Mouse (Mus musculus) mouse trophoblast stem cell (cell line): ENCODE measurements around the gene Ccr10.
"Not testable (repeated sequence)": the region's sequence is repeated elsewhere in the genome, so short reads cannot be mapped to it uniquely, and the experiment has no call there.

Experiments used
- in situ Hi-C, 2 experiments: fragments of 300-500 bp; cut with MseI, MboI; formaldehyde crosslinking; loops; 2 replicates in 1 of 2; 3 replicates in 1 of 2; pipeline ENCODE4 v1.15.1; 2025

Ccr10 gene

DNA sequence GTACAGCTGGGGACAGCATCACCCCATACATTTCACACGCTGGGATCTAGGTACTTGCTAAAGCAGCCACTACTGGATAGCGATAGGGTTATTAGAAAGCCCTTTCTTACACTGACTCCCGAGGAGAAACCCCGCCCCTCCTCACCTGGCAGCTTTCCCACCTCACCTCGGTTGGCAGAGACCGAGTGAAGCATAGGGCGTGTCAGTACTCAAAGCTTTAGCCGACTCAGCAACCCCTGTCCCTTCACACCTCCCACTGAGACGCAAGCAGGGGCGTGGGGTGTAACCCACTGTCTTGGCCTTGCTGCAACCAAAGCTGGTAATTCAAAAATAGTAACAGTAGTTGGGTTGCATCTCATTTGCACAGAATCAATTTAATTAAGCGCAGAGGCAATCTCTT, 2.1 kb downstream of the Ccr10 start:
- in situ Hi-C loops, result no loop called here

DNA sequence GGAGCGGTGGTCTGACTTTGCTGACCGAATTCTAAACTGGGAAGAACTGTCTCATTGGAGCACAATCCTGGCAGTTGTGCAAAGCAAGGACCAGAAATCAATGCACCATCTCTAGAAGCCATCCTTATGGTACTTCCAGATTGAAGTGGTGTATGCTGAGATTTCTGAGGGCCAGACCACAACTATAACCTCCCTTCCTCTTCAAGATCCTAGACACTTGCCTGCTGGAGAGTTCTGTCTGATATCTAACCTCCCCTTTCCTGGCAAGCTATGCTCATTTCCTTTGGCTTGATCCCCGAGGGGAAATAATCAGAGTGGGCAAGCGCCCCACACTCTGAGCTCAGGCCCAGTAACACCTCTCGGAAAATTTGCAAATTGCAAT, 2.8 kb downstream of the Ccr10 start:
- in situ Hi-C loops, result no loop called here

DNA sequence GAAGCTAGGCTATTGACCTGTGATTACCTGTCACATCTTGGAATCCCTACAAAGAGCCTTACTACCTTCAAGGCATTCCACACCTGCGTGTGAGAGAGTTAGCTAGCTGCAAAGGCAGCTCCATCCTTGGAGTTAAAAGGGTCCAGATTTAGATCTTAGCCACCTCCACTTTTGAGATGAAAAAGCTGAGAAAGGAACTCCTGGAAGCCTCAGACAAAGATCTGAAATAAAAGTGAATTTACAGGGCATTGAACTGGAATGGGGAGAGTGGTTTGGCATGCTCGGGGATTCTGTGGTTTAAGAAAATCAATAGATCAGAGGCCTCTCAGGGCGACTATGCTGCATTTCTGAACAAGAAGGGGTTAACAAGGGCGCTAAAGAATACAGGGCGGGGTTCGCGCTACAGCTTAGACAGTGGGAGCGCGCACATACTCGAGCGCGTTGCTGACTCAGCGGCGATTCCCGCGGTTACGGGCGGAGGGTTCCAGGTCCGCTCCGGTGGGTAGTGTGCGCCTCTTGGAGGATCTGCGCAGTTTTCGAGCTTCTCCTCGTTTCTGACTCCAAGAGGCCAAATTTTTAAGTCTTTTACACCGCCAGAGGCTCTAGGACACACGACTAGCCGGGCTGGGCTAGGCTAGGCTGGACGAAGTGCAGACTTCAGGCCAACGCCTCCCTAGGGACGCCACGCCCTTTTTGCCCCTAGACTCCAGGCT, 3.4 kb downstream of the Ccr10 start:
- in situ Hi-C loops, result no loop called here

GRCm38 (mm10) chr11:101170811-101171610, 4.2 kb downstream of the Ccr10 start, which contains the start of gene Plekhh3:
Gene Plekhh3 (minus strand): TSS chr11:101171351.
- in situ Hi-C loops, result no loop called here

DNA sequence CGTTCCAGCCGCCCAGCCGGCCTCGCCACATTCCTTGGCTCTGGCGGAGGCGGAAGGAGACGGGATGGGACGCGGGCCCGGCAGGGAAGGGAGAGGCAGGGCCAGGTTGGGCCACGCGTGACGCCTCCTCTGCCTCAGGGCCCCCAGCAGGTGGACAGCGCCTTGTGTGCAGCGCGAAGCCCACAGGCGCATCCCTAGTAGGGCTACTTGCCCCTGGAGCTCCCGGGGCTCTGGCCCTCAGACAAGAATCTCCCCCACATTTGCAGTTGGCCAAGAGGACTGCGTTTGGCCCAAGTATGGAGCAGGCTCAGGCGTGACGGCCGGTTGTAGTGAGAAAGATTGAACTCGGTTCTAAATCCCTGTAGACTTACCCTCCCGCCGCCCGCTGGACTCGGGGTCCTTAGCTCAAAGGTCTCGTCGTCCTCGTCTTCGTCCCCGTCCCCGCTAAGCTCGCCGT, 4.9 kb downstream of the Ccr10 start, which contains the start of gene Cntnap1:
Gene Cntnap1, plus strand, starts transcription at position 170 of the 457 bp plus-strand sequence.
- in situ Hi-C loops, result no loop called here

DNA sequence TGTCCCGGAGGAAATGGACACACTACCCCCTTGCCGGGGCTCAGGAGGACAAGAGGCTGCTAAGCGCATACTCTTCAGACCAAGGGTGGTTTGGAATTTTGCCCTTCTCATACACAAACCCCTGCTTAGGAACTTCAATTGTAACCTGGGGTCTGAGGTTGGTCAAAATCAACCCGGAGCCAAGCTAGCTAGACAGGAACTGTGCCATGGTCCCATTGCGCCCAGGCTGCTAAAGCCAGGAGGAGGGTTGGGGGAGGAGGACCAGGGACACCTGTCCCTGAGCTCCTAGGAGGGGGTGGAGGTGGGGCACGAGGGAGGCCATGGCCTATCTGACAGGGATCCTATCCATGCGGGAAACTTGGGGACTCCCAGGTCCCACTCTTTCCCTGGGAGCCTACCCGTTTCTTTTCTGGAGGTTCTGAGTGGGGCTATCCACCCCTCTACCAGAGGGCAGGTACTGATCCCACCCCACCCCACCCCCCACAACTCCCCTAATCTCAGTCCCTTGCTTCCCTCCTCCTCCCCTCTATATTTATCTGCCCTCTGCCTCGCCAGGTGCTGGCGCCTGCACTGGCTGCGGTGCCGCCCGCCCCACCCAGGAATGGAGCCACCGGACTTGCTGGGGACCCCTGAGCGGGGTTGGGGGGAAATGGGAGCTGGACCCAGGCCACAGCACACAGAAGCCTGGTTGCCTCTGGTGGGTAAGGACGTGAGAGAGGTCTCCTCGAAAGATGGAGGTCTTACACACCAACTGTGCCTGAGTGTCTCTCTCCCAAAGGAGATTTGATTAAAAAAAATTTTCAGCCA, 5.7 kb downstream of the Ccr10 start:
- in situ Hi-C loops, result no loop called here

GRCm38 (mm10) chr11:101168301-101168980, 6.8 kb downstream of the Ccr10 start:
- in situ Hi-C loops, result no loop called here

- in situ Hi-C loops, result no loop called here
These were observed 7.3 kb downstream of the Ccr10 start for GRCm38 (mm10) chr11:101167963-101168300.

DNA sequence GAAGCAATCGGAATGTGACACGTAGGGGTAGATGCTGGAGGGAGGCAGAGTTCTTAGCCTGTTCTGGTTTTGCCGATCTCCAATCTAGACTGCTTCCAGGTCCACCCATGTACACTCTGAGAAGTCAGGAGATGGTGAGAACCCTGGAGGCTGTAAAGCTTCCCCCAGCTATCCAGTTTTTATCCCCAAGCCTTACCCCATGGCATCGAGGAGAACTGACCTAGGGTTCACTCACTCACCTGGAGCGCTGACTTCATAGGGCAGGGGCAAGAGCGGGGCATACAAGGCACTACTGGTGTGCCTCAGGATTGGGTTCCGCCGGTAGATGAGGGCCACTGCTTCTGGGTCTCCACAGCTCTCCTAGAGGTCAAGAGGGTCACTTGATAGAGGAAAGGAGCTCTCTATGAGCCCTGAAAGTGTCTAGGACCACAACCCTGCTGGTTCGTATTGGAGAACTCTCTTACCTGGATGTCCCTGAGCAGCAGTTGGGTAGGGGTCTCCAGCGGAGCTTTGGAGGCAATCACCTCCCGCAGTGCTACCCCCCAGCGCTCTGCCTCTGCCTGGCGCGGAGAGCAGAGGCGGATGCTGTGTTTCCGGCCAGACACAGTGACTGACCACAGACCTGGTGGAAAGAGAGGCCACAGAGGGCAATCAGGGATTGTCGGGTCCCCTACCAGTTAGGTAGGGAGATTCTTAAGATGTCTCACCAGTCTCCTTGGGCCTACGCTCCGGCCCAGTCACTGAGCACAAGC, 7.9 kb downstream of the Ccr10 start:
- in situ Hi-C loops, result no loop called here

DNA sequence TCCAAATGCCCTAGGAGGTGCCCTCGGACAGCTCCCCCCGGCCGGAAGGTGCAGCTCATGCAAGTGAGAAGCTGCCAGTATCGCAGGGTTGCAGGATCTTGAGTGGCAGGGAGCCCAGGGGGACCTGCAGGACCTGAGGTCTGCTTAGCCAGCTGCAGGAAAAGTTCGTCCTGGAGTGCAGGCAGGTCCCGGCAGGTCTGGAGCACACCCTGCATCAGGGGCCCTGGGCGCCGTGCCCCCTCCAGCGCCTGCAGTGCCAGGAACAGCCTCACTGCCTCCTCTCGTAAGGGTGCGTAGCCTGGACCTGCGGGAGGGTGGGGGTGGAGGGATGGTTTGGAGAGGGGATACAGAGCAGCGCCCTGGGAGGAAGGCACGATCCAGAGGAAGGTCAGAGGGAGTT, 8.9 kb downstream of the Ccr10 start:
- in situ Hi-C loops, result no loop called here

DNA sequence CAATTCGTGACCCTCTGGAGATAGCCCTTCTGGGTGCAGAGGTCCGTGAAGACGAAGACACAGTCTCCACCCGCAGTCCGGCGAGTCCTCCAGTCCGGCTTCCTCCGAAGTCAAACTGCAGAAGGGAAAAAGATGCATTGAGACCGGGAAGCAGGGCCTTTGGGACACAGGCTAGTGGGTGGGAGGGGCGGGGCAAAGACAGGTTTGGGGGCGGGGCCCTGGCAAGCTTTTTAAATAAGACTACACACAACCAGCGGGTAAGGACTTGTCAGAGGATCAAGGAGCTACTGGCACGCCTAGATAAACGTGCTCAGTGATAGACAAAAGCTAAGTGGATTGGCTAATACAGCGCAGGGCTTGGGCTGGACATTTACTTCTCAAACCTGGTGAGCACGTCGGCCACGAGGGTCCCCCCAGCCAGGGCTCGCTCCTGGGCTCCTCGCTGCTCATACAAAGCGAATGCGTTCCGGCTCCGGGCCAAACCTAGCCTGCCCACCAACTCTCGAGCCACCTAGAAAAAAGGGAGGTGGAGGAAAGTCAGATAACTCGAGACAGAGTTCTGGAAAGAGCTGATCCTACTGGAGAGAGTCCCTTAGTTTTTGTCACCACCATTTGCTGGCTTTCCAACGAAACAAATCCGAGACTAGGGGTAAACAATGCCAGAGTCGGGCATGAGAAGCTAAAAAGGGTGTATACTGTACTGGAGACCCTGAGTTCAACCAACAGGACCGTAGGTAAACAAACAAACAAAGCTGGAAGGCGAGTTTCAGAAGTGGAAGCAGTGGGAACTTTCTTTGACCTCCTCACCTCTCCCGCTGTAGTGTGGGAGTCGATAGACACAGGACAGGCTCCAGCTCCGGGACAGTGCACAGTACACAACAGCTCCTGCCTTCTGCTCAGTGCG, 10.3 kb downstream of the Ccr10 start:
- in situ Hi-C loops, result no loop called here

DNA sequence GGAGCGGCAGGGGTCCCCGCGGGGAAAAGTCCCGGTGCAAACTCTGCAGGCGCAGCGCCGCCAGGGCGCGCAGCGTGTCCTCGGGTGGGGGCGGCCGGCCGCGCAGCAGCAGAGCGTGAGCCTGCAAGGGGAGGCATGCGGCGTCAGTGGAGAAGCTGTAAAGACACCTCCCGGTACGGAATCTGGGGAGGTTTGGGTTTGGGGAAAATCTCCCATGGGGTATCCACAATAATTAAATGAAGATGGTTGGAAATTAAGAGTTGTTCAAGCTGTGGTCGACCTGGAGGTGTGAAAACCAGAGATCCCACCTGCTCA, 10.9 kb downstream of the Ccr10 start:
- in situ Hi-C loops, result no loop called here

DNA sequence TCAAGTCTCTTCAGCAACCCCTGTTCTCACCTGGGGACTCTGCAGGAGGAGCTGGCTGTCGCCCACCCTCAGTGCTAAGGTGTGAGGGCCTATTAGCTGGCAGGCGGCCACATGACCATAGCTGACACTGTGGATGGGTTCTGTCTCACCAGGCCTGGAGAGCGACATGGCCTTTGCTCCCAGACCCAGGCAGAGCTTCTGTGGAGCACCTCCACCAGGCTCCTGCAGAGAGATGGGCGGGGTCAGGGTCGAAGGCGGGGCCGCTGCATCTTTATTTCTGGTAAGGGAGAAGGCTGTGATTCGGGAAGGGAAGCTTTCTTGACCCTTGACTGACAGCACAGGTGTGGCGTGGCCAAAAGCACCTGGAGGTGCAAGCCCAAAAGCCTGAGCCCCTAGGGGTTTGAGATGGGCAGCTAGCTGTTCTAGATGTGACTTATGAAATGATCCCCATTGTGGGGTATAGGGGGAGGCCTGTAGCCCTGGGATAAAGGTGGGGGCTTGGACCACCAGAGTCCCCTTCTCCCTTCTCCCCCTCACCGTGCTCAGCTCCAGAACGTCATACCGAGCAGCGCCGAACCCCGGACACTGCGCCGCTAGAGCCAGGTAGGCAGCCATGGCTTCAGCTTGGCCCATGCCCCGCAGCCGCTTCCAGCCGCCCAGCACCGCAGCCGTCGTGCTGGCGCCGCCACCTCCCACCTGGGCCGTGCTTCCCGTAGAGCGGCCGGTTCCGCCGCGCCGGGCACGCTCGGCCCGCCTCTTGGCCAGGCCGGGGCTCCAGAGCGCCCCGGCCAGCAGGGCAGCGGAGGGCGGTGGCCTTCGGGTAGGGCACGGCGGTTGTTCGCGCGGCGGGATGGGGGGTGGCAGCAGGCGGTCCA, 11.5 kb downstream of the Ccr10 start:
- in situ Hi-C loops, result no loop called here

GRCm38 (mm10) chr11:101162772-101163171, 12.5 kb downstream of the Ccr10 start:
- in situ Hi-C loops, result no loop called here

DNA sequence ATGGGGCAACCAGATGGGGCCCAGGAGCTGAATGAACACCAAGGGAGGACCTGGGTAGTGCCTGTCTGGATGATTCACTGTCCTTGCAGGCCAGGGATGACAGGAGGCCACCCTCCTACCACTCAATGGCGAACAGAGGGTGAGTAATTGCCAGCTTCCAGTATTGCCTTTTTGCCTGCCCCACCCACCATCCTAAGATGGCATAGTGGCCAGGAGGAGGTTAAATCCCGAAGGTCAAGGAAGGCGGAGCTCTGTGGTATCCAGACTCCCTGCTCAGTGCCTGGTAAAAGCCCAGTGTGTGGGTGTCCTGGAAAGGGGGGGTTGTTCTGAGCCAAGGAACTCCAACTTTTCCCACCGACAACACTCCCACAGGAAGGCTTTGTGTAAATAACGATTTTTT, 12.9 kb downstream of the Ccr10 start:
- in situ Hi-C loops, result no loop called here

- in situ Hi-C loops, result no loop called here
These were observed 13.7 kb downstream of the Ccr10 start for GRCm38 (mm10) chr11:101161551-101161950.

DNA sequence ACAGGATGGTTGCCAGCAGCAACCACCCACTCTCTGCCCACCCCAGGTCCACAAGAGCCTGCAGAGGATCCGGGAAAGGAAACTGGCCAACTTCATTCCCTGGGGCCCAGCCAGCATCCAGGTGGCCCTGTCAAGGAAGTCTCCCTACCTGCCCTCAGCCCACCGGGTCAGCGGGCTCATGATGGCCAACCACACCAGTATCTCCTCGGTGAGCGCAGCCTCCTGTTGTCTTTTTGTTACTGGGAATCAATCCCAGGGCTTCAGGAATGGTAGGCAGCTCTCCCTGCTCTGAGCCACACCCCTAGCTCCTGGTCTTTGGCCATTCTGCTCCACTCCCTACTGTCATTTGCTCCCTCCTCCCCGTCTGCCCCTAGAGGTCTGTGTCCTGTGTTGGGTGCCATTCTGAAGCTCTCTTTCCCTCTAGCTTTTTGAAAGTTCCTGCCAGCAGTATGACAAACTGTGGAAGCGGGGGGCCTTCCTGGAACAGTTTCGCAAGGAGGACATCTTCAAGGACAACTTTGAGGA, 14.2 kb downstream of the Ccr10 start:
- in situ Hi-C loops, result not testable (repeated sequence)

DNA sequence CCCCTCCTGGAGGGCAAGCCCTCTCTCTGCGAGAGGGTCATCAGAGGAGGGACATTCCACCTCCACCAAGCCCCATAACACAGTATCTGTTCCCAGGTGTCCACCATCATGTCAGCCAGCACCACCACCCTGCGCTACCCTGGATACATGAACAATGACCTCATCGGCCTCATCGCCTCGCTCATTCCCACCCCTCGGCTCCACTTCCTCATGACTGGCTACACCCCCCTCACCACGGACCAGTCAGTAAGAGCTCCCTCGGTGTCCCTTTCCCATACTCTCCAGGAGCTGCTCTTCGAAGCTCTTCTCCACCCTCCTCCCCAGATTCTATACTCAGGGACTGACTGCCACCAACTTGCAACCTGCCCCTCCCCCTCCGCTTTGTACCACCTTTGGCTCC, 15.1 kb downstream of the Ccr10 start:
- in situ Hi-C loops, result not testable (repeated sequence)
